Mouse (Mus musculus) stomach, embryonic 14.5 days (tissue): ENCODE results near the gene Adam1b. TPM values are rescaled to one million over a fixed set of nuclear protein-coding genes. Genes with fewer than 3 reads are reported as not detected.

Experiments
- ATAC-seq: fragments of 200-750 bp; cut with Nextera tagmentation; 2 replicates; pipeline ENCODE4 v1.8.0; 2017; ENCODE audit warnings: low read depth, moderate TSS enrichment; ENCODE audit not compliant: insufficient number of reproducible peaks, insufficient read depth, low FRiP score
- H3K27ac ChIP-seq: fragments of 300-500 bp; sonication (generic); 2 replicates; pipeline ENCODE4 v1.5.1; 2014; ENCODE audit warnings: mild to moderate bottlenecking, low read length, moderate library complexity, mixed read lengths
- H3K27me3 ChIP-seq: fragments of 300-500 bp; sonication (generic); 2 replicates; pipeline ENCODE4 v1.6.1; 2014; ENCODE audit warnings: low read length, control low read depth, mixed read lengths; ENCODE audit not compliant: control insufficient read depth, insufficient read depth
- H3K36me3 ChIP-seq: fragments of 300-500 bp; sonication (generic); 2 replicates; pipeline ENCODE4 v1.6.1; 2014; ENCODE audit warnings: mild to moderate bottlenecking, control low read depth, low read length, moderate library complexity, mixed read lengths; ENCODE audit not compliant: control insufficient read depth, insufficient read depth
- H3K4me1 ChIP-seq: fragments of 300-500 bp; sonication (generic); 2 replicates; pipeline ENCODE4 v1.6.1; 2014; ENCODE audit warnings: low read length, control low read depth, mixed read lengths; ENCODE audit not compliant: control insufficient read depth, insufficient read depth
- H3K4me2 ChIP-seq: fragments of 300-500 bp; sonication (generic); replicated peaks from 2 replicates; pipeline ENCODE4 v1.6.1; 2014; ENCODE audit warnings: low read depth, low read length, control low read depth
- H3K4me3 ChIP-seq: fragments of 300-500 bp; sonication (generic); 2 replicates; pipeline ENCODE4 v1.5.1; 2014; ENCODE audit warnings: low read depth, low read length, control low read depth
- H3K9ac ChIP-seq: fragments of 300-500 bp; sonication (generic); replicated peaks from 2 replicates; pipeline ENCODE4 v1.6.1; 2014; ENCODE audit warnings: low read depth, mild to moderate bottlenecking, control low read depth, low read length, moderate library complexity, mixed read lengths
- H3K9me3 ChIP-seq: fragments of 300-500 bp; sonication (generic); 2 replicates; pipeline ENCODE4 v1.6.1; 2016; ENCODE audit warnings: low read depth, low read length, control low read depth; ENCODE audit not compliant: control insufficient read depth
- WGBS: fragments of 180-500 bp; shearing (Covaris S2); extraction: QIAGEN DNeasy Blood & Tissue Kit; methylation state at CpG from one replicate; pipeline ENCODE4 v1.1.7; 2014; 5-methylcytosine and 5-hydroxymethylcytosine counted together
- polyA plus RNA-seq: library from polyadenylated mRNA; unstranded; fragments of >200 nt; fragmentation: Nextera tagmentation; extraction: Ambion mirVana; gene quantifications from 2 replicates; pipeline ENCODE4 v1.2.1, GENCODE M21; 2014

Adam1b gene
- polyA plus RNA-seq, 1 experiment from 2014 or later: 0.12 TPM

GRCm38 (mm10) chr5:121474610-121475009 lies 28.6 kb downstream of the Adam1b start:
- no peak for ATAC-seq
- Histone ChIP-seq H3K27me3 (no peaks in the 10 kb centered on the region), H3K9ac (no peak overlapping the region), H3K4me1 (peaks cover 4% of the 10 kb centered on the region; the same call in 1 of the 2 replicates), H3K36me3 (no peaks in the 10 kb centered on the region), H3K4me3 (no peak overlapping the region), H3K27ac (no peak overlapping the region), H3K4me2 (no peak overlapping the region), H3K9me3 (no peaks in the 10 kb centered on the region)
- 62% methylated on average over 7 of the region's 7 CpGs for WGBS

GRCm38 (mm10) chr5:121472411-121472810 lies 30.8 kb downstream of the Adam1b start:
- H3K4me2 ChIP-seq: no peak overlapping the region
- H3K36me3 ChIP-seq: no peaks in the 10 kb centered on the region
- H3K9me3 ChIP-seq: no peaks in the 10 kb centered on the region
- H3K9ac ChIP-seq: no peak overlapping the region
- H3K27ac ChIP-seq: no peak overlapping the region
- ATAC-seq: no peak
- WGBS: 84% methylated on average over 2 of the region's 2 CpGs
- peaks cover 4% of the 10 kb centered on the region; the same call in 1 of the 2 replicates for H3K4me1 ChIP-seq
- no peaks in the 10 kb centered on the region for H3K27me3 ChIP-seq
- no peak overlapping the region for H3K4me3 ChIP-seq

GRCm38 (mm10) chr5:121469566-121469965 lies 33.7 kb downstream of the Adam1b start:
- Histone ChIP-seq H3K9ac (no peak overlapping the region), H3K27me3 (no peaks in the 10 kb centered on the region), H3K4me3 (no peak overlapping the region), H3K36me3 (no peaks in the 10 kb centered on the region), H3K27ac (no peak overlapping the region), H3K9me3 (no peaks in the 10 kb centered on the region), H3K4me1 (peaks cover 4% of the 10 kb centered on the region; the same call in 1 of the 2 replicates), H3K4me2 (no peak overlapping the region)
- WGBS: 8% methylated on average over 3 of the region's 3 CpGs
- ATAC-seq: peak; percentile 35; the same call in 1 of the 2 replicates

GRCm38 (mm10) chr5:121463601-121464250 lies 39.5 kb downstream of the Adam1b start:
- Histone ChIP-seq H3K4me3 (no peak overlapping the region), H3K27me3 (no peaks in the 10 kb centered on the region), H3K9me3 (no peaks in the 10 kb centered on the region), H3K9ac (no peak overlapping the region), H3K27ac (no peak overlapping the region), H3K4me1 (no peaks in the 10 kb centered on the region), H3K36me3 (no peaks in the 10 kb centered on the region), H3K4me2 (no peak overlapping the region)
- WGBS: 69% methylated on average over 5 of the region's 5 CpGs
- no peak for ATAC-seq

- no peaks in the 10 kb centered on the region for H3K9me3 ChIP-seq
- no peak for ATAC-seq
- no peak overlapping the region for H3K9ac ChIP-seq
- no peaks in the 10 kb centered on the region for H3K27me3 ChIP-seq
- no peak overlapping the region for H3K27ac ChIP-seq
- no peaks in the 10 kb centered on the region for H3K4me1 ChIP-seq
- H3K4me2 ChIP-seq: no peak overlapping the region
- no peaks in the 10 kb centered on the region for H3K36me3 ChIP-seq
- WGBS: 58% methylated on average over 5 of the region's 5 CpGs
- H3K4me3 ChIP-seq: no peak overlapping the region
Observed at GRCm38 (mm10) chr5:121462967-121463366, 40.3 kb downstream of the Adam1b start.

- no peak overlapping the region for H3K4me3 ChIP-seq
- no peak for ATAC-seq
- 22% methylated on average over 1 of the region's 1 CpGs for WGBS
- H3K4me2 ChIP-seq: no peak overlapping the region
- no peak overlapping the region for H3K27ac ChIP-seq
- H3K9ac ChIP-seq: no peak overlapping the region
- H3K36me3 ChIP-seq: no peaks in the 10 kb centered on the region
- no peaks in the 10 kb centered on the region for H3K27me3 ChIP-seq
- no peaks in the 10 kb centered on the region for H3K9me3 ChIP-seq
- H3K4me1 ChIP-seq: no peaks in the 10 kb centered on the region
Observed at GRCm38 (mm10) chr5:121462171-121462502, 41.1 kb downstream of the Adam1b start.

- H3K4me2 ChIP-seq: no peak overlapping the region
- no peaks in the 10 kb centered on the region for H3K9me3 ChIP-seq
- H3K9ac ChIP-seq: no peak overlapping the region
- ATAC-seq: no peak
- H3K27me3 ChIP-seq: no peaks in the 10 kb centered on the region
- H3K4me3 ChIP-seq: no peak overlapping the region
- WGBS: 58% methylated on average over 4 of the region's 4 CpGs
- no peaks in the 10 kb centered on the region for H3K36me3 ChIP-seq
- H3K4me1 ChIP-seq: no peaks in the 10 kb centered on the region
- no peak overlapping the region for H3K27ac ChIP-seq
Observed at GRCm38 (mm10) chr5:121461339-121462170, 41.7 kb downstream of the Adam1b start.

GRCm38 (mm10) chr5:121455510-121456265 lies 47.5 kb downstream of the Adam1b start:
- 55% methylated on average over 9 of the region's 9 CpGs for WGBS
- ATAC-seq: no peak
- H3K27ac ChIP-seq: peak overlapping the region; percentile 48

More at GRCm38 (mm10) chr5:121455510-121456265, 47.5 kb downstream of the Adam1b start:
- no peaks in the 10 kb centered on the region for H3K27me3 ChIP-seq
- H3K4me1 ChIP-seq: peaks cover 22% of the 10 kb centered on the region
- H3K4me2 ChIP-seq: no peak overlapping the region
- H3K36me3 ChIP-seq: no peaks in the 10 kb centered on the region
- no peak overlapping the region for H3K4me3 ChIP-seq
- no peaks in the 10 kb centered on the region for H3K9me3 ChIP-seq
- no peak overlapping the region for H3K9ac ChIP-seq
